Mouse (Mus musculus) kidney, adult 18-20 months (tissue): ENCODE data around the gene Tmem178.

Experiments used
- DNase-seq: peaks from one replicate; pipeline ENCODE4 v3.0.0; 2021

Gene Tmem178

GRCm38 (mm10) chr17:81001010-81001409 lies 56.6 kb downstream of the Tmem178 start:
- DNase-seq, result no peak

GRCm38 (mm10) chr17:81001647-81002046 lies 57.2 kb downstream of the Tmem178 start:
- DNase-seq, result no peak

DNA sequence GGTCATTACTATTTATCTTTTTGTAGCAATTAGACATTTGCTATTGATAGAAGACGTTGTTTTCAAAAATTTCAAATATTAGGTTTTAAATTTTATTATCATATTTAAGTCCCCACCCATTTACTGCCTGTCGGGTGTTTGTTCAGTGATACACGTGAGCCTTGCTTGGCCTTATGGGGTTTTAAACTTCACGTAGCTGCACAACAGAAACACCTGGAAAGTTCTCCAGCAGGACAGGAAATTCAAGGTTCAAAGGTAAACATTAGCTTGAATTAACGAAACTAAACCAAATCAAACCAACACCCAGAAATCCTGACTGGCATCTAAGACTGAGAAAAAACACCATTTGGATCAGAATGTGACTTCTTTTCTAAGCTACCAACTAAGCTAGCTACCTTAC lies 57.7 kb downstream of the Tmem178 start:
- no peak for DNase-seq

- DNase-seq, result no peak
Observed at GRCm38 (mm10) chr17:81004454-81004853, 60.0 kb downstream of the Tmem178 start.

- no peak for DNase-seq
Observed at GRCm38 (mm10) chr17:81005292-81005691, 60.9 kb downstream of the Tmem178 start.

GRCm38 (mm10) chr17:81009112-81009511 lies 64.7 kb downstream of the Tmem178 start:
- DNase-seq, result no peak

- no peak for DNase-seq
Observed at GRCm38 (mm10) chr17:81010199-81010598, 65.8 kb downstream of the Tmem178 start.

GRCm38 (mm10) chr17:81010844-81011685 lies 66.6 kb downstream of the Tmem178 start:
- no peak for DNase-seq

DNA sequence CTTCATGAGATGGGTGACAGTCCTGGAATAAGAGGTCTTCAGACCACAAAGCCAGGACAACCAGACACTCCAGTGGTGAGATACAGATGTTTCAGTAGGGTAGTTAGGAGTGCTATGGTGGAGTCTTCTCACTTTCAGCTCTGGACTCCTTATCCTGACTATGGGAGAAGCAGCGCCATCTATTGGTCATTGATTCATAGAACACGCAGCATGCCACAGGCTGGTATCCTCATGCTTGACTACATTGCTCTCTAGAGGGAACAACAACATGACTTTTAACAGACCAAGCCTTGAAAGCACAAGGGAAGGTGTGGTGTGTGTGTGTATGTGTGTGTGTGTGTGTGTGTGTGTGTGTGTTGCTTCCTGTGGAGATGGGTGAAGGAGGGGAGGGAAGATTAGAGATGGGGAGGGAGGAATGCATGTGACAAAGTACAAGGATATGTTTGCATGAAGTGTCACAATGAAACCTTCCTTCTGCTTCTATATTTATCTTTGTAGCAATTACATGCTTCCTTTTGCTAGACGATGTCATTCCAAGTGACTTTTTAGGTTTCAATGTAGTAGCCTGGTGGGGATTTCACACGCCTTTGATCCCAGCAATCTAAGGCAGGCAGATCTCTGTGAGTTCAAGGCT lies 71.5 kb downstream of the Tmem178 start:
- peak; percentile 43 for DNase-seq

DNA sequence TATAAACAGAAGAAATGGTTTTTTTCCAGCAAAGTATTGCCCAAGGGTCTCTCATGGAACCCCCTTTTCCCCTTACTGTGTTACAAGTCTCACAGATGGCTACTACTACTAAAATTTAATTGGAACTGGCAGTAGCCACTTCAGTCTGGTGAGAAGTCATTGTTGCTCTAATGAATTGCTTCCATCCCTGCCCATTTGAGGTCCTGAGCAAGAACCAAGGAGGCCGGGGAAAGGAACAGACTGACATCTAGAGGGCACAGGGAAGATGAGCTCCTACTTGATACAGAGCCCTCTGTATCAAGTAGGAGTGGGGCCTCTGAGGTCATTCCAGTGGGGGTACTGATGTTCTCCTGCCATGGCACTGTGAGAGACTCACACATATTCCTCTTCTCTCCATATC lies 72.7 kb downstream of the Tmem178 start:
- DNase-seq, result no peak

- DNase-seq, result no peak
Observed at GRCm38 (mm10) chr17:81027331-81027730, 82.9 kb downstream of the Tmem178 start.

GRCm38 (mm10) chr17:81031830-81032442 lies 87.5 kb downstream of the Tmem178 start:
- no peak for DNase-seq

GRCm38 (mm10) chr17:81032957-81033356 lies 88.5 kb downstream of the Tmem178 start:
- DNase-seq, result no peak

- no peak for DNase-seq
Observed at GRCm38 (mm10) chr17:81035354-81035753, 90.9 kb downstream of the Tmem178 start.

- DNase-seq, result no peak
Observed at GRCm38 (mm10) chr17:81038707-81039408, 94.4 kb downstream of the Tmem178 start.

GRCm38 (mm10) chr17:81041662-81042061 lies 97.2 kb downstream of the Tmem178 start:
- DNase-seq, result no peak

DNA sequence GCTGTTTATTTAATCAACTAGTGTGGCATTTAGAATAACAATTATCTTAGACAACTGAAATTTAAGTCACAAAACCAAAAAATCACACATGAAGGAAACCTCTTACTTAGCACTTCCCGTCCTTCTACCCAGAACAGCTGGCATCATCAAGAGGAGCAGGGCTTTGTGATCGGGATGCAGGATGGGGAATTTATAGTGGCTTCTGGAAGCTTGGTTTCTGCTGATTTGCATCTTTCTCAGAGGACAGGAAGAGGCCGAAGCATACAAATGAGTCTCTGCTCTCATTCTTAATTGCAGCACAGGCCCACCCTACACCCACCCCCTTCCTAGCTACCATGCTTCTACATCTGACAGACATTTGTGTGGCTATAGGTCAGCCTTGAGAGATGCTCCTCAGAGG lies 99.9 kb downstream of the Tmem178 start:
- no peak for DNase-seq

- DNase-seq, result no peak
Observed at GRCm38 (mm10) chr17:81045115-81045514, 100.7 kb downstream of the Tmem178 start.

GRCm38 (mm10) chr17:81045525-81046150 lies 101.2 kb downstream of the Tmem178 start:
- DNase-seq, result peak; percentile 42

DNA sequence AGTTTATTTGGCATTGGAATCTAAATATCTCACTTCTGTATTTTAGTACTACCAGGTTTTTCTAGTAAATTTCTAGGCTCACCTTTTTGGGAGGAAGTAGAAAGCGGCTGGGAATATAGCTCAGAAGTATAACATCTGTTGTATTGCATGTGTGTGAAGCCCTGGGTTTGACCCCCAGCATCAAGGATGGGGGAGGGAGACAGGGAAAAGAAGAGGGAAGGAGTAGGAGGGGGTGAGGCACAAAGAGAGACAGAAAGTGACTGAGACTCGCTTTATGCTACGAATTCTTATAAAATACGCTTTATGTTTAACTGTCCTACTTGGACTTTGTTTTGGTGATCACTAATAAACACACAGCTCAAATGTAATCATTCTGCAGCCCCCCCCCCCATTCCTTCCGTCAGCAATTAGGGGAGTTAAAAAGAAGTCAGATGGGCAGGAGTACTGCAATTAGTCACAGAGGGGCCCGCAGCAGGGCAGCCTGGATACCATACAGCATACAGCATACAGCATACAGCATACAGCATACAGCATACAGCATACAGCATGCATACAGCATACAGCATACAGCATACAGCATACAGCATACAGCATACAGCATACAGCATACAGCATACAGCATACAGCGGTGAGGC lies 103.6 kb downstream of the Tmem178 start:
- DNase-seq, result no peak
